Mouse (Mus musculus) urinary bladder, postnatal 10 days (tissue): Measurements from ENCODE around the gene Spock2.
"Not testable (repeated sequence)": the region's sequence is repeated elsewhere in the genome, so short reads cannot be mapped to it uniquely, and the experiment has no call there.

Source experiments
- DNase-seq: peaks from one replicate; pipeline ENCODE4 v3.0.0; 2022; ENCODE audit warnings: low spot score

The Spock2 gene

DNA sequence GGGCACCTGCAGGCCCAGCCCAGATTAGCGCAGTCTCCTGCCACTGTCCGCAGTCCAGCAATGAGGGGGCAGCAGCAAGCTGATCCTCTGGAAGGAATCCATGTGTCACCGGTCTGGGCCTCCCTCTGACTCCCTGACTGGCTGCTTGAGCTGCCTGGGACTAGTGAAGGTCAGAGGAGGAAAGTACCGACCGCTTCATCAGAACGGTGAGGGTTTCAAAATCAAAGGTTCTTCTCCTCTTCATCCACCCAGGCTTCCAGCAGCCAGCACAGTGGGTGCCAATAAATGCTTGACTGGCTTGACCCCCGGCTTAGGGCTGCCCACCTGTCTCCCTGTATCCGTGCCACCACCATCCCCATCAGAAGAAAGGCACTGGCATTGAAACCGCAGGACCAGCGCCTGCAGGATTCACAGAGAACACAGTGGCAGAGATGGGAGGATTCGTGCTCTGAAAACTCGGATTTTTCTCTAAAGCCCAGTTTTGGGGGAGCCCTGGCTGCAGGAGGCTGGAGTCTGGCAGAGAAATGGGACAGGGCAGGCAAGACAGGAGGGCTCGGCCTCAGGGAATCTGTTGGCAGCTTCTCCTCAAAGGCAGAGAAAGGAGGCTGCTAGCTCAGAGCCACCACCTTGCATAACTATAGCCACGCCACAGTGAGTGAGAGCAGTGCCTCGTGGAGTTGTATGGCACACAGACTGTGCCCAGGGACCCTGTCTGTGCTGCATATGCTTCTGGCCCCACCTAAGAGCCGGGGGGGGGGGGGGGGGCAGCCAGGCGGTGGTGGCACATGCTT, 2.5 kb downstream of the Spock2 start:
- DNase-seq = no peak

- DNase-seq = no peak
These were observed 3.3 kb downstream of the Spock2 start for GRCm38 (mm10) chr10:60109336-60109735.

DNA sequence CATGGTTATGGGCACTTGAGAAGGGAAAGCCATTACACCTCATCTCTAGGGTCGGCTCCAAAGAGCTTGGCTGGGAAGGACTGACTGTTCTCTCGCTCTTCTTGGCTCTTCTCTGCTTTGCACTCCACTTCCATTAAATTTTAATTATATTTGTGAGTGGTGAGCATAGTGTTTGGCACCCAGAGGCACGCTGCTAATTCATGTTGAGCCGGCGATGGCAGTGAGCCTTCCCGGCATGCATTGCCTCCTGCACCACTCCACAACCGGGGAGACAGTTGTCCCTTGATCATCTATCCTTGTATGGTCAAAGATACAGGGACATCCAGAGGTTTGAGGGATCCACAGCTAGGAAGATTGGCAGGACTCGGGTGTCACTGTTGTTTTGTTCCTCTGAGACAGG, 4.0 kb downstream of the Spock2 start:
- DNase-seq = no peak

DNA sequence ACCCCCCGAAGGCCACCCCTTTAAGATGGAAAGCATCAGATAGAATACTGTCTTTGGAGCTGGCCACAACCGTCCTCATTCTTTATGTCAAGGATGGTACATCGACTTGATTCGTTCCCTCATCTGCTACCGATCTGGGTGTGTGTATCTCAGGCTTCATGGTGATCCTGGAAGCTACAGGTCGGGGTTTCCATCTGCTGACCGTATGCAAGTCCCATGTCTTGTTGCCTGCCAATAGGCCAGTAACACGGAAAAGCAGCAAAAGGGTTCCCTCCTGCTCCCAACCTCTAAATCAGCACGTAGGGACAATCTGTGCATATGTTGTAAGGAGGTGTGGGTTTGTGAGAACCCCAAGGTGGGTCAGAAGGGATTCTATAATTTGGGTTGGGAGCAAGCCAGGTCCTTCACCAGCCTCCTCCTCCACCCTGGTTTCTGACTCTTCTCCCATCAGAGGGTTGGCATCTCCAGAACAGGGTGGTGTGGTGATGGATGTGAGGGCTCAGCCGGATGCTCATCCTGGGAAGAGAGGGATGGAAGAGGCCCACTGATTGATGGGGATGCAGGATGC, 5.0 kb downstream of the Spock2 start:
- no peak for DNase-seq

GRCm38 (mm10) chr10:60113965-60114690, 8.1 kb downstream of the Spock2 start:
- no peak for DNase-seq

- DNase-seq = no peak
These were observed 9.5 kb downstream of the Spock2 start for GRCm38 (mm10) chr10:60115345-60116185.

- no peak for DNase-seq
These were observed 11.0 kb downstream of the Spock2 start for GRCm38 (mm10) chr10:60116997-60117396.

GRCm38 (mm10) chr10:60118464-60118863, 12.4 kb downstream of the Spock2 start:
- no peak for DNase-seq

- no peak for DNase-seq
These were observed 14.6 kb downstream of the Spock2 start for GRCm38 (mm10) chr10:60120630-60121029.

- DNase-seq = no peak
These were observed 18.1 kb downstream of the Spock2 start for GRCm38 (mm10) chr10:60124078-60124477.

DNA sequence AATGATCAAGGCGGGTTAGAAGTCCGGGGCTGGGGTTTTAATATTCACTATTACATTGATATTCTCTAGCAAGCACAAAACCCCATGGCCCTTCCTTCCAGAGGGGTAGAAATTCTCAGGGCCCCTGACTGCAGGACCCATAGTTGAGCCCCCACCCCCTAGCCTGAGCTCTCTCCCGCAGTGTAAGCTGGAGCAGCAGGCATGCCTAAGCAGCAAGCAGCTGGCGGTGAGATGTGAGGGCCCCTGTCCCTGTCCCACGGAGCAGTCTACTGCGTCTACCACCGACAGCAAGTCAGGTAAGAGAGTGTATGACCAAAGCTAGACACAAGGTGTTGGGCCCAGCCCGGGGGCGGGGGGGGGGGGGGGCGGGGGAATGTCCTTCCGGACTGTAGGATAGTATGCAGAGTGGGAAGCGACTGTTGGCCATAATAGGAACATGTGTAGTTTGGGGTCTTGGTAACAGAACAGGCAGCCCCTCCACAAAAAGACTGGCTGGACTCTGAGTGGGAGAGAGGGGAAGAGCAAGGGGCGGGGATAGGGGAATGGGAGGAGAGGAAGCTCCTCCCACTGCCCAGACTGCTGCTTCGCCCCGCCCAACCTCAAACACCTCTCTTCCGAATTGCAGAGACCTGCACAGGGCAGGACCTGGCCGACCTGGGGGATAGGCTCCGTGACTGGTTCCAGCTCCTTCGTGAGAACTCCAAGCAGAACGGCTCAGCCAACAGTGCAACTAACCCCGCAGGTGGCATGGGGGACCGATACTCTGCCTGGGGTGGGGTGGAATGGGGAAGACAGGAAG, 19.7 kb downstream of the Spock2 start:
- DNase-seq = no peak

- DNase-seq = no peak
These were observed 22.3 kb downstream of the Spock2 start for GRCm38 (mm10) chr10:60128287-60128686.

DNA sequence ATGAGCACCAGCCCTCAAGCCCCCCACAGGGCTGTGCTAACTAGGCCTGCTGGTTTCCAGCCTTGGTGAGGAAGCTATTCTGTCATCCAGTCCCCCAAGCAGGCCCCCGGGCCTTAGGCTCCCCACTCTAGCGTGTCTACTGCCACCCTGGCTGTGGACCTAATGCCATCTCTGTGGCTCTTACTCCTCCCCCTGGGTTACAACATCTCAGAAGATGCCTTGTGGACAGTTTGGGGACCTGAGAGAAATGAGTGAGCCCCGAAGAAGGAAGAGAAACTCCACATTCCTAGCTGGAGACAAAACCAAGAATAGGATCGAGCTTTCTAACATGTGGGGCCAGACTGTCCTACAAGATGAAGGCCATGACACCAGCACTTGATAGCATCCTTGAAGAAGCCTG, 24.5 kb downstream of the Spock2 start:
- DNase-seq = no peak

DNA sequence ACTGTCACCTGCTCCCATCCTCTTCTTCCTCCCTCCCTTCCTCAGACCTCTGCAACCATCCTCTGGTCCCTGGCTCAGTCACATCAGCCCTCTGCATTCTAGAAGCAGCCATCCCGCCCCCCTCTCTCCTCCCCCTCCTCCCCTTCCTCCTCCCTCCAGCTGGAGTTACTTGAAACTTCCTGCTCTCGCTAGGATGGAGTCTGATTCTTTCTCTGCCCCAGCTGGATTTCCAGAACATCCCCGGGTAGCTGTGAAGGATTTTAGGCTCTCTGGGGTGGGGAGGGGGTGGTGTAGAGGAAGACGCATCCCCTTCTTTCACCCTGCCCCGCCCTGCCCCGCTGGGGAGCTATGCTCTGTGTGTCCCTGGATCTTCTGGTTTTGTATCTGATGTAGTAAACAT, 27.5 kb downstream of the Spock2 start:
- DNase-seq = no peak

GRCm38 (mm10) chr10:60134201-60134600, 28.2 kb downstream of the Spock2 start:
- DNase-seq = no peak

- not testable (repeated sequence) for DNase-seq
These were observed 30.0 kb downstream of the Spock2 start for GRCm38 (mm10) chr10:60136010-60136409.

GRCm38 (mm10) chr10:60136935-60137334, 30.9 kb downstream of the Spock2 start:
- DNase-seq = no peak

DNA sequence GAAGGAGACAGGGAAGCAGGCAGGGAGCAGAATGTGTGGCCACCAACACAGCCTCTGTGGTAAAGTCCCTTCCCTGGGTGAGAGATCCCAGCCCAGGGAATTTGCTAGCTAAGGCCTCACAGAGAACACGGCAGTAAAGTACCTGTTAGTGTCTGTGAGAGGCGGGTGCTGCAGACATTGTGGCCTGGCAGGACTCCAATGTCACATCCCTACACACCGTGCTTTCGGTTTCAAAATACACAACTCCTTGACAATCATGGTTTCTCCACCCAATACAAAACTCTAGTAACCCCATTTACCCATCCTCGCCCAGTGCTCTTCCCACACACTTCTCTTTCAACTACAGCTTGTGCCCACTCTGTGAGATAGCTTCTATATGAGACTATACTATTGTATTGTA, 32.7 kb downstream of the Spock2 start:
- DNase-seq = no peak

GRCm38 (mm10) chr10:60140751-60141150, 34.7 kb downstream of the Spock2 start:
- no peak for DNase-seq

DNA sequence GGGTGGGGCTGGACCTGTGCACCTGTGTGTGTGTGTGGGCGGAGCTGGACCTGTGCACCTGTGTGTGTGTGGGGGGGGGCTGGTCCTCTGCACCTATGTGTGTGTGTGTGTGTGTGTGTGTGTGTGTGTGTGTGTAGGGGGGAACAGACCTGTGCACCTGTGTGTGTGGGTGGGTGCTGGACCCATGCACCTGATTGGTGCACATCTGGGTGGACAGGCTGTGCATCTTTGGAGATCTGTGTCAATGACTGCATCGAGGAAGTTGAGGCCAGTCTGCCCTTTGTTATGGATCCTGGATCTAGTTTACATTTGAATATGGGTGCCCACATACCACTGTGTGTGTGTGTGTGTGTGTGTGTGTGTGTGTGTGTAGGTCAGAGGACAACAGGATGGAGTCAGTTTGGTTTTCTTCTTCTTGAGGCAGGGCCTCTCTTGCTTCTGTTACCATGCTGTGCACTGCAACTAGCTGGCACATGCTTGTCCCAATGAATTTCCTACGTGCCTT, 35.7 kb downstream of the Spock2 start:
- no peak for DNase-seq

DNA sequence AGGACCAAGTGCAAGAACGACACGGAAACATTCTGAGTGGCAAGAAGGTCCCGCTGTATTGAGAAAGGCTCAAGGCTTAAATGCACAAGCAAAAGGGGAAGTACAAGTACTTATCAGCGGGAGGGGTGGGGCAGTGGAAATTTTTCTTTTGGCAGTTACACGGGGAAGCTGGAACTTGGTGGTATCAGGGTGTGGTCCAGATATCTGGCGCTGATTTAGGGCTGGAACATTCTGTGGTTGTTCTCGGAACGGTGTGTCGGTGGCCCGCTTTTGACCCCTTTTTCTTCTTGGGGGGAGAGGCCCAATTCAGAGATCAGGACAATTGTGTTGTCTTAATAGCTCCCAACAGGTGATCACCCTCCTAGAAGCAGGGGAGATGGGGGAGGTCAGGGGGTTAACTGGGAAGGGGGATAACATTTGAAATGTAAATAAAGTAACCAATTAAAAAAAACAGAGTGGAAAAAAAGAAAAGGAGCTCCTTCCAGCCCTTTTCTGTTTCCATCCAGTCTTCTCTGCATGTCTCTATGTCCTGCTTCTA, 41.6 kb downstream of the Spock2 start:
- not testable (repeated sequence) for DNase-seq
